Mouse (Mus musculus) limb, embryonic 15.5 days (tissue): ENCODE measurements around the gene Camk2n1. TPM values are rescaled to one million over a fixed set of nuclear protein-coding genes. Genes with fewer than 3 reads are reported as not detected.

Experiments
- ATAC-seq: fragments of 200-750 bp; cut with Nextera tagmentation; 2 replicates; pipeline ENCODE4 v1.8.0; 2017; ENCODE audit warnings: low read depth, moderate TSS enrichment; ENCODE audit not compliant: insufficient number of reproducible peaks, low FRiP score, low TSS enrichment
- H3K27ac ChIP-seq: fragments of 300-500 bp; sonication (generic); 2 replicates; pipeline ENCODE4 v1.5.1; 2015; ENCODE audit warnings: moderate library complexity, mild to moderate bottlenecking, inconsistent platforms
- H3K27me3 ChIP-seq: fragments of 300-500 bp; sonication (generic); 2 replicates; pipeline ENCODE4 v1.6.1; 2015; ENCODE audit warnings: inconsistent platforms
- H3K36me3 ChIP-seq: fragments of 300-500 bp; sonication (generic); 2 replicates; pipeline ENCODE4 v1.6.1; 2015; ENCODE audit warnings: inconsistent platforms
- H3K4me1 ChIP-seq: fragments of 300-500 bp; sonication (generic); 2 replicates; pipeline ENCODE4 v1.6.1; 2015; ENCODE audit warnings: inconsistent platforms
- H3K4me2 ChIP-seq: fragments of 300-500 bp; sonication (generic); 2 replicates; pipeline ENCODE4 v1.6.1; 2015; ENCODE audit warnings: mild to moderate bottlenecking, inconsistent platforms
- H3K4me3 ChIP-seq: fragments of 300-500 bp; sonication (generic); 2 replicates; pipeline ENCODE4 v1.5.1; 2015; ENCODE audit warnings: mild to moderate bottlenecking, inconsistent platforms
- H3K9ac ChIP-seq: fragments of 300-500 bp; sonication (generic); 2 replicates; pipeline ENCODE4 v1.6.1; 2015; ENCODE audit warnings: inconsistent platforms
- H3K9me3 ChIP-seq: fragments of 300-500 bp; sonication (generic); 2 replicates; pipeline ENCODE4 v1.6.1; 2016; ENCODE audit warnings: inconsistent platforms
- WGBS: fragments of 180-500 bp; shearing (Covaris S2); methylation state at CpG from one replicate; pipeline ENCODE4 v1.1.7; 2015; 5-methylcytosine and 5-hydroxymethylcytosine counted together
- polyA plus RNA-seq: library from polyadenylated mRNA; unstranded; fragments of >200 nt; fragmentation: Nextera tagmentation; extraction: Ambion mirVana; gene quantifications from 2 replicates; pipeline ENCODE4 v1.2.1, GENCODE M21; 2015

Gene Camk2n1
- polyA plus RNA-seq, 1 experiment from 2014 or later: 2.2 TPM

- Histone ChIP-seq H3K27me3 (peaks cover 53% of the 10 kb centered on the region), H3K4me2 (no peak overlapping the region), H3K9me3 (no peaks in the 10 kb centered on the region), H3K9ac (no peak overlapping the region), H3K27ac (no peak overlapping the region), H3K36me3 (no peaks in the 10 kb centered on the region), H3K4me3 (no peak overlapping the region), H3K4me1 (peaks cover 13% of the 10 kb centered on the region)
- ATAC-seq: no peak
- WGBS: 61% methylated on average over 7 of the region's 7 CpGs
Observed at GRCm38 (mm10) chr4:138448872-138449615, 5.1 kb upstream of the Camk2n1 start.

- peaks cover 53% of the 10 kb centered on the region for H3K27me3 ChIP-seq
- peaks cover 15% of the 10 kb centered on the region for H3K4me1 ChIP-seq
- ATAC-seq: no peak
- H3K9me3 ChIP-seq: no peaks in the 10 kb centered on the region
- no peak overlapping the region for H3K9ac ChIP-seq
- no peak overlapping the region for H3K27ac ChIP-seq
- WGBS: 59% methylated on average over 12 of the region's 12 CpGs
- H3K4me2 ChIP-seq: no peak overlapping the region
- H3K4me3 ChIP-seq: no peak overlapping the region
- H3K36me3 ChIP-seq: no peaks in the 10 kb centered on the region
Observed at GRCm38 (mm10) chr4:138449636-138450314, 4.3 kb upstream of the Camk2n1 start.

GRCm38 (mm10) chr4:138452306-138453096, 1.6 kb upstream of the Camk2n1 start:
- peaks cover 30% of the 10 kb centered on the region for H3K4me1 ChIP-seq
- H3K36me3 ChIP-seq: no peaks in the 10 kb centered on the region
- H3K27ac ChIP-seq: no peak overlapping the region
- H3K4me3 ChIP-seq: no peak overlapping the region
- no peak overlapping the region for H3K4me2 ChIP-seq
- WGBS: 27% methylated on average over 15 of the region's 15 CpGs
- no peak for ATAC-seq
- H3K27me3 ChIP-seq: peaks cover 68% of the 10 kb centered on the region
- no peak overlapping the region for H3K9ac ChIP-seq
- H3K9me3 ChIP-seq: no peaks in the 10 kb centered on the region

- Histone ChIP-seq H3K4me1 (peaks cover 27% of the 10 kb centered on the region), H3K9me3 (no peaks in the 10 kb centered on the region), H3K4me3 (peak overlapping the region; percentile 77), H3K36me3 (no peaks in the 10 kb centered on the region), H3K9ac (no peak overlapping the region), H3K27ac (no peak overlapping the region), H3K4me2 (peak overlapping the region; percentile 96), H3K27me3 (peaks cover 75% of the 10 kb centered on the region)
- WGBS: 5% methylated on average over 19 of the region's 19 CpGs
- ATAC-seq: no peak
Observed at GRCm38 (mm10) chr4:138453097-138453752, 889 bp upstream of the Camk2n1 start.

- peak; percentile 8; the same call in 1 of the 2 replicates for ATAC-seq
- H3K27me3 ChIP-seq: peaks cover 78% of the 10 kb centered on the region
- peak overlapping the region; percentile 77 for H3K4me3 ChIP-seq
- H3K9me3 ChIP-seq: no peaks in the 10 kb centered on the region
- peak overlapping the region; percentile 62 for H3K27ac ChIP-seq
- WGBS: 0% methylated on average over 59 of the region's 78 CpGs
- peak overlapping the region; percentile 96 for H3K4me2 ChIP-seq
- peaks cover 27% of the 10 kb centered on the region for H3K4me1 ChIP-seq
- no peaks in the 10 kb centered on the region for H3K36me3 ChIP-seq
- peak overlapping the region; percentile 73 for H3K9ac ChIP-seq
Observed at GRCm38 (mm10) chr4:138454571-138455140, 542 bp downstream of the Camk2n1 start.

- Histone ChIP-seq H3K36me3 (no peaks in the 10 kb centered on the region), H3K9ac (peak overlapping the region; percentile 73), H3K9me3 (no peaks in the 10 kb centered on the region), H3K27ac (peak overlapping the region; percentile 62), H3K27me3 (peaks cover 78% of the 10 kb centered on the region), H3K4me1 (peaks cover 27% of the 10 kb centered on the region), H3K4me2 (peak overlapping the region; percentile 96), H3K4me3 (peak overlapping the region; percentile 77)
- ATAC-seq: no peak
- under 1% methylated on average over 58 of the region's 58 CpGs for WGBS
Observed at GRCm38 (mm10) chr4:138455141-138455955, 1.2 kb downstream of the Camk2n1 start.

- ATAC-seq: no peak
- peaks cover 76% of the 10 kb centered on the region for H3K27me3 ChIP-seq
- no peak overlapping the region for H3K27ac ChIP-seq
Observed at GRCm38 (mm10) chr4:138455956-138456341, 1.8 kb downstream of the Camk2n1 start.

GRCm38 (mm10) chr4:138456536-138456935, 2.4 kb downstream of the Camk2n1 start:
- peaks cover 74% of the 10 kb centered on the region for H3K27me3 ChIP-seq
- ATAC-seq: no peak
- H3K4me2 ChIP-seq: peak overlapping the region; percentile 96
- peaks cover 27% of the 10 kb centered on the region for H3K4me1 ChIP-seq
- 0 out of 2 replicates have a peak overlapping the region, but pooled peaks have one; percentile 20 for H3K9ac ChIP-seq
- H3K27ac ChIP-seq: no peak overlapping the region
- H3K36me3 ChIP-seq: no peaks in the 10 kb centered on the region
- WGBS: 15% methylated on average over 8 of the region's 8 CpGs
- peak overlapping the region; percentile 77 for H3K4me3 ChIP-seq
- H3K9me3 ChIP-seq: no peaks in the 10 kb centered on the region

More at GRCm38 (mm10) chr4:138455956-138456341, 1.8 kb downstream of the Camk2n1 start:
- WGBS: 2% methylated on average over 17 of the region's 17 CpGs
- H3K4me1 ChIP-seq: peaks cover 27% of the 10 kb centered on the region
- H3K9ac ChIP-seq: peak overlapping the region; percentile 73
- no peaks in the 10 kb centered on the region for H3K36me3 ChIP-seq
- peak overlapping the region; percentile 96 for H3K4me2 ChIP-seq
- no peaks in the 10 kb centered on the region for H3K9me3 ChIP-seq
- peak overlapping the region; percentile 77 for H3K4me3 ChIP-seq

GRCm38 (mm10) chr4:138457091-138457490, 3.0 kb downstream of the Camk2n1 start:
- Histone ChIP-seq H3K9ac (no peak overlapping the region), H3K4me3 (no peak overlapping the region), H3K36me3 (no peaks in the 10 kb centered on the region), H3K9me3 (no peaks in the 10 kb centered on the region), H3K4me1 (peaks cover 27% of the 10 kb centered on the region), H3K4me2 (no peak overlapping the region), H3K27me3 (peaks cover 68% of the 10 kb centered on the region), H3K27ac (no peak overlapping the region)
- no peak for ATAC-seq
- 56% methylated on average over 4 of the region's 4 CpGs for WGBS

GRCm38 (mm10) chr4:138458171-138458570, 4.1 kb downstream of the Camk2n1 start:
- peaks cover 35% of the 10 kb centered on the region for H3K4me1 ChIP-seq
- no peak overlapping the region for H3K27ac ChIP-seq
- no peak overlapping the region for H3K4me3 ChIP-seq
- no peaks in the 10 kb centered on the region for H3K9me3 ChIP-seq
- H3K4me2 ChIP-seq: no peak overlapping the region
- no peak overlapping the region for H3K9ac ChIP-seq
- no peak for ATAC-seq
- peaks cover 58% of the 10 kb centered on the region for H3K27me3 ChIP-seq
- no peaks in the 10 kb centered on the region for H3K36me3 ChIP-seq
- 77% methylated on average over 7 of the region's 7 CpGs for WGBS
